Mouse (Mus musculus): ENCODE measurements around the gene Exoc3l. TPM values are rescaled to one million over a fixed set of nuclear protein-coding genes. Genes with fewer than 3 reads are reported as not detected.

Gene Exoc3l
- total and polyA plus RNA-seq, 3 experiments, result 4.4 to 10.9 (median 7.5) TPM

GRCm38 (mm10) chr8:105289805-105290460 is 6.0 kb downstream of the Exoc3l start, which contains the start of gene 4931428F04Rik:
Gene 4931428F04Rik, minus strand, starts transcription at chr8:105289864.
- Histone ChIP-seq H3K4me3 (replicated peaks in 1 of 3; ENCODE audit: low read depth in 2 of 3, low read length in 2 of 3, poor library complexity in 1 of 3) (peak within 1 kb of the TSS; percentile 51 to 63 (median 59)), H3K79me2 (replicated peaks; ENCODE audit: control insufficient read depth, extremely low read depth, insufficient read depth, poor library complexity, severe bottlenecking) (no peaks in the 10 kb centered on the region), H3K27ac (ENCODE audit: insufficient read depth, low read depth) (peak within 1 kb of the TSS; percentile 71), H3K9me3 (replicated peaks; ENCODE audit: low read length) (no peaks in the 10 kb centered on the region), H3K36me3 (replicated peaks in 1 of 2; ENCODE audit: control insufficient read depth in 1 of 2, insufficient read depth in 1 of 2, low read length in 1 of 2) (peaks cover 2 to 27% of the 10 kb centered on the region in 2 experiments), H3K4me2 (ENCODE audit: insufficient read depth, low read depth, poor library complexity, severe bottlenecking) (peak within 1 kb of the TSS; percentile 79), H3K9ac (ENCODE audit: insufficient read depth, low read depth) (peak within 1 kb of the TSS; percentile 41; the same call in 1 of the 2 replicates), H3K27me3 (replicated peaks) (no peaks in the 10 kb centered on the region), H3K4me1 (ENCODE audit: control insufficient read depth in 1 of 2, insufficient read depth in 2 of 2) (peaks cover 7 to 27% of the 10 kb centered on the region in 2 experiments)
- dilution Hi-C loops (cut with MboI; ENCODE audit: extremely low pct_ligation_motif_present, extremely low pct_unique_long_range_greater_than_20kb, low sequenced_read_pairs), result no loop called here
- no peak for DNase-seq (ENCODE audit: extremely low read depth)
- TF ChIP-seq MAZ (IDR thresholded peaks at IDR 0.05; ENCODE audit: low read depth, low read length), result no peak
- TF ChIP-seq POLR2A (IDR thresholded peaks at IDR 0.05; ENCODE audit: low read depth, low read length), result no peak
- TF ChIP-seq RAD21 (IDR thresholded peaks at IDR 0.05; ENCODE audit: low read depth, low read length), result peak; percentile 14
- TF ChIP-seq CHD1 (IDR thresholded peaks at IDR 0.05; ENCODE audit: low read depth, low read length), result no peak
- TF ChIP-seq ZMIZ1 (IDR thresholded peaks at IDR 0.05; ENCODE audit: low read depth, low read length), result no peak; the same call in 1 of the 2 replicates
- TF ChIP-seq CTCF (conservative IDR thresholded peaks at IDR 0.05 in 1 of 2, IDR thresholded peaks at IDR 0.05 in 1 of 2; ENCODE audit: low read depth in 2 of 2, low read length in 2 of 2), result peak in 1 of 2 experiments; percentile 52; a peak in 2 of 4 replicates
- no peak for TF ChIP-seq EP300 (IDR thresholded peaks at IDR 0.05; ENCODE audit: low read length)
- TF ChIP-seq MXI1 (IDR thresholded peaks at IDR 0.05; ENCODE audit: low read depth, low read length), result no peak
- TF ChIP-seq ELF1 (IDR thresholded peaks at IDR 0.05; ENCODE audit: low read depth, low read length), result no peak
- no peak for TF ChIP-seq ZC3H11A (IDR thresholded peaks at IDR 0.05; ENCODE audit: low read depth, low read length)
- no peak for TF ChIP-seq GABPA (IDR thresholded peaks at IDR 0.05; ENCODE audit: insufficient replicate concordance, low read depth, low read length)
- TF ChIP-seq MEF2A (IDR thresholded peaks at IDR 0.05; ENCODE audit: borderline replicate concordance, low read depth, low read length), result no peak
- no peak for TF ChIP-seq ZNF384 (IDR thresholded peaks at IDR 0.05; ENCODE audit: low read depth, low read length)
- no peak for TF ChIP-seq BHLHE40 (IDR thresholded peaks at IDR 0.05; ENCODE audit: low read depth, low read length)
- TF ChIP-seq SMC3 (IDR thresholded peaks at IDR 0.05; ENCODE audit: low read depth, low read length), result 0 out of 2 replicates have a peak, but pooled peaks have one; percentile 8
- TF ChIP-seq UBTF (IDR thresholded peaks at IDR 0.05; ENCODE audit: low read depth, low read length), result no peak
- in situ Hi-C loops (cut with MboI; ENCODE audit: low pct_ligation_motif_present, low pct_unique_long_range_greater_than_20kb, low sequenced_read_pairs), result loop anchor here (5.0 to 10.0 kb wide), 2 partner anchors 33 to 165 kb away; partner anchors contain the start of gene B3gnt9

- H3K27me3 ChIP-seq (replicated peaks), result no peaks in the 10 kb centered on the region
- peak overlapping the region; percentile 71 for H3K27ac ChIP-seq (ENCODE audit: insufficient read depth, low read depth)
- H3K4me3 ChIP-seq (replicated peaks in 1 of 3; ENCODE audit: low read depth in 2 of 3, low read length in 2 of 3, poor library complexity in 1 of 3), result peak overlapping the region; percentile 51 to 63 (median 59)
- H3K9me3 ChIP-seq (replicated peaks; ENCODE audit: low read length), result no peaks in the 10 kb centered on the region
- H3K9ac ChIP-seq (ENCODE audit: insufficient read depth, low read depth), result peak overlapping the region; percentile 41; the same call in 1 of the 2 replicates
- peak overlapping the region; percentile 79 for H3K4me2 ChIP-seq (ENCODE audit: insufficient read depth, low read depth, poor library complexity, severe bottlenecking)
- DNase-seq (ENCODE audit: extremely low read depth), result peak; percentile 99
- no peaks in the 10 kb centered on the region for H3K79me2 ChIP-seq (replicated peaks; ENCODE audit: control insufficient read depth, extremely low read depth, insufficient read depth, poor library complexity, severe bottlenecking)
- peaks cover 6 to 34% of the 10 kb centered on the region in 2 experiments for H3K36me3 ChIP-seq (replicated peaks in 1 of 2; ENCODE audit: control insufficient read depth in 1 of 2, insufficient read depth in 1 of 2, low read length in 1 of 2)
- in situ Hi-C loops (cut with MboI; ENCODE audit: low pct_ligation_motif_present, low pct_unique_long_range_greater_than_20kb, low sequenced_read_pairs), result loop anchor here (10.0 kb wide), 1 partner anchor 164 kb away; no protein-coding TSS in a partner anchor
- H3K4me1 ChIP-seq (ENCODE audit: control insufficient read depth in 1 of 2, insufficient read depth in 2 of 2), result peaks cover 5 to 23% of the 10 kb centered on the region in 2 experiments
- dilution Hi-C loops (cut with MboI; ENCODE audit: extremely low pct_ligation_motif_present, extremely low pct_unique_long_range_greater_than_20kb, low sequenced_read_pairs), result no loop called here
- peak; percentile 68 for TF ChIP-seq SIN3A (IDR thresholded peaks at IDR 0.05; ENCODE audit: low read length)
- peak; percentile 84 for TF ChIP-seq TCF12 (IDR thresholded peaks at IDR 0.05; ENCODE audit: low read depth, low read length)
- peak; percentile 66 for TF ChIP-seq MAX (IDR thresholded peaks at IDR 0.05; ENCODE audit: low read length)
- peak; percentile 53 for TF ChIP-seq HCFC1 (IDR thresholded peaks at IDR 0.05; ENCODE audit: low read depth, low read length)
- TF ChIP-seq SMC3 (IDR thresholded peaks at IDR 0.05; ENCODE audit: low read depth, low read length), result 0 out of 2 replicates have a peak, but pooled peaks have one; percentile 11
- TF ChIP-seq RAD21 (IDR thresholded peaks at IDR 0.05; ENCODE audit: low read depth, low read length), result no peak
- no peak for TF ChIP-seq KAT2A (IDR thresholded peaks at IDR 0.05; ENCODE audit: insufficient replicate concordance, low read length)
- TF ChIP-seq UBTF (IDR thresholded peaks at IDR 0.05; ENCODE audit: low read depth, low read length), result no peak
- peak; percentile 76 for TF ChIP-seq NRF1 (IDR thresholded peaks at IDR 0.05; ENCODE audit: low read depth, low read length)
- TF ChIP-seq MAFK (IDR thresholded peaks at IDR 0.05; ENCODE audit: insufficient replicate concordance, low read length), result no peak
- no peak for TF ChIP-seq USF1 (IDR thresholded peaks at IDR 0.05; ENCODE audit: low read depth, low read length)
- no peak; the same call in 1 of the 2 replicates for TF ChIP-seq MEF2A (IDR thresholded peaks at IDR 0.05; ENCODE audit: borderline replicate concordance, low read depth, low read length)
- TF ChIP-seq JUND (conservative IDR thresholded peaks at IDR 0.05; ENCODE audit: low read depth, low read length), result 0 out of 2 replicates have a peak, but pooled peaks have one; percentile 14
- no peak for TF ChIP-seq ZNF384 (IDR thresholded peaks at IDR 0.05; ENCODE audit: low read depth, low read length)
- TF ChIP-seq ZKSCAN1 (IDR thresholded peaks at IDR 0.05; ENCODE audit: borderline replicate concordance, low read depth, low read length), result no peak
- TF ChIP-seq USF2 (conservative IDR thresholded peaks at IDR 0.05; ENCODE audit: low read depth, low read length), result no peak
- no peak for TF ChIP-seq JUN (IDR thresholded peaks at IDR 0.05; ENCODE audit: insufficient read depth, low read depth, low read length)
- no peak for TF ChIP-seq MAZ (IDR thresholded peaks at IDR 0.05; ENCODE audit: low read depth, low read length)
These were observed 6.8 kb downstream of the Exoc3l start for GRCm38 (mm10) chr8:105288958-105289732.

All from CH12.LX (cell line).